Mouse (Mus musculus): ENCODE measurements around the gene Krtap1-4.

Krtap1-4 gene

GRCm38 (mm10) chr11:99550765-99551164 lies 32.7 kb downstream of the Krtap1-4 start, which contains the start of gene Krtap3-3:
Krtap3-3 (minus strand) TSS chr11:99550865.
- no peak for DNase-seq (ENCODE audit: low spot score)

GRCm38 (mm10) chr11:99547892-99548291 lies 35.6 kb downstream of the Krtap1-4 start:
- DNase-seq (ENCODE audit: low spot score), result no peak

- DNase-seq (ENCODE audit: low spot score), result no peak
Observed at GRCm38 (mm10) chr11:99539721-99540120, 43.7 kb downstream of the Krtap1-4 start.
